Mouse (Mus musculus): ENCODE measurements at regions not wholly inside any gene's neighbourhood (a gene's known extent, or its start where the extent isn't known, plus 50 kb on each side); places are given as distances from the start of the nearest gene placed in this dataset.

- TF ChIP-seq CTCF (IDR thresholded peaks at IDR 0.05; ENCODE audit: low read depth) (no peak), EP300 (optimal IDR thresholded peaks at IDR 0.05) (no peak)
Measured at GRCm38 (mm10) chr5:12020489-12020888, 102.6 kb downstream of the 4933402N22Rik start.

Measured in stomach, postnatal 0 days (tissue).